Mouse (Mus musculus) cortical plate, adult 2 months (tissue): ENCODE measurements around the gene Kcnip2. TPM values are rescaled to one million over a fixed set of nuclear protein-coding genes. Genes with fewer than 3 reads are reported as not detected.
A peak's percentile ranks its signal among the peaks of the same experiment; 100 is the strongest.

Source experiments
- H3K27ac ChIP-seq: fragments of 200-500 bp; 2 replicates; pipeline ENCODE4 v1.5.1; 2012; ENCODE audit warnings: low read length, control low read depth, inconsistent platforms; ENCODE audit not compliant: insufficient read depth
- H3K4me1 ChIP-seq: fragments of 200-500 bp; 2 replicates; pipeline ENCODE4 v1.6.1; 2011; ENCODE audit warnings: low read length; ENCODE audit not compliant: control insufficient read depth, insufficient read depth
- H3K4me3 ChIP-seq: fragments of 200-500 bp; 2 replicates; pipeline ENCODE4 v1.5.1; 2011; ENCODE audit warnings: mild to moderate bottlenecking, low read length, control low read depth; ENCODE audit not compliant: insufficient read depth
- CTCF ChIP-seq: fragments of 200-500 bp; IDR thresholded peaks from 2 replicates; pipeline ENCODE4 v1.5.1; 2011; ENCODE audit warnings: mild to moderate bottlenecking, control low read depth, low read length; ENCODE audit not compliant: insufficient read depth; ENCODE audit errors: extremely low read depth
- POLR2A ChIP-seq: fragments of 200-500 bp; IDR thresholded peaks from 2 replicates; pipeline ENCODE4 v1.6.1; 2011; ENCODE audit warnings: mild to moderate bottlenecking, low read length, control low read depth; ENCODE audit not compliant: insufficient read depth; ENCODE audit errors: extremely low read depth
- polyA plus RNA-seq: library from polyadenylated mRNA; depleted of rRNA; stranded (reverse); fragments of >200 nt; gene quantifications from 2 replicates; pipeline ENCODE4 v1.2.3, GENCODE M21; 2012

Kcnip2 gene
- polyA plus RNA-seq, 1 experiment: 181 TPM

DNA sequence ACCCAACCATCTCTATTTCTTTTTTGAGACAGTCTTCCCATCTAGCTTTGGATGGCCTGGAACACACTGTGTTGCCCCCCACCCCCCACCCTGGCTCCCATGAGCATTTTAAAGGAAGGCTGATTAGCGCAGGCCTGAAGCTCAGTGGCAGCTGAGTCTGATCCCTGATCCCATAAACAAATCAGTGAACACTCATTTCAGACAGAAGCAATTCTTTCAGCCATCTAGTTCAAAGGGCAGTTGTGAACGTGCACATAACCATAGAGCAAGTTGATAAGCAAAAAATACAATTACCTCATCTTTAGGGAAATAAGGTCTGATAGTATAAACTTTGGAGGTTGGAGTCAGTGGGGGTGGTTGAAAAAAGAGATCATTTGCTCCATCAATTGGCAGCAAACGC, 55.1 kb downstream of the Kcnip2 start:
- H3K4me3 ChIP-seq: no peak overlapping the region
- TF ChIP-seq POLR2A (no peak), CTCF (no peak)

DNA sequence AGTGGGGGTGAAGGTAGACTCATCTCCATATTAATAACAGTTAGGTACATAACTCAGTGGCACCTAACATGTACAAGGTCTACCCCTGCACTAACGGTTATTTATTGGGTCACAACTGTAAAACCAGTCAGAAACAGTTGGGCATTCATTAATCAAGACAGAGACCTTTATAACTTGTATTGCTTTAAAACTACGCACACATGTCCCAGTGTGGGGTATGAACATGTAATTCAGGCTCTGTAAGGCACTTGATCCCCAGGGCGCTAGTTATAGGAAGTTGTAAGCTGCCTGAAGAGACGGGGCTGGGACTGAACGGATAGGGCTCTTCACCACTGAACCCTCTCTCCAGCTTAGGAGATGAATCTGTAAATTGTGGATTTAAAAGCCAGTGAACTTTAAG, 57.2 kb downstream of the Kcnip2 start:
- Histone ChIP-seq H3K4me1 (no peaks in the 10 kb centered on the region), H3K27ac (no peak overlapping the region), H3K4me3 (no peak overlapping the region)
- no peak for TF ChIP-seq POLR2A
- no peak for TF ChIP-seq CTCF

More for the DNA sequence above, 55.1 kb downstream of the Kcnip2 start:
- Histone ChIP-seq H3K4me1 (no peaks in the 10 kb centered on the region), H3K27ac (no peak overlapping the region)

DNA sequence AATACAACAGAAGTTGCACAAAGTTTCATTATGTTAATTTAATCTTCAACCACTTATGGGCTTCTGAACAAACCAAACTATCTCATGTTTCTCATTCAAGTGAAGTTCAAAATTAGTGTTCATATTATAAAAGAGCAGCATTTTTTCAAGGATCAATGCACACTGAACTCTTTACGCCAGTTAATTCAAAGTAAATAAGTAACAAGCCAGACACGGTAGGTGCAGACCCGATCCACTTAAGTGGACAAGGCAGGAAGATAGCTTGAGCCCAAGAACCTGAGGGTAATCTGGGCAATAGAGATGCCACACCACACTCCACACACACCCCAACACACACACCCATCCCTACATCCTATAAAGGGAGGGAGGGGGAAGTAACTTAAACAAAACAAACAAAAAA, 62.3 kb downstream of the Kcnip2 start:
- Histone ChIP-seq H3K4me1 (0 out of 2 replicates have a peak, but pooled peaks cover 2% of the 10 kb centered on the region), H3K4me3 (no peak overlapping the region), H3K27ac (no peak overlapping the region)
- TF ChIP-seq CTCF (no peak), POLR2A (no peak)

DNA sequence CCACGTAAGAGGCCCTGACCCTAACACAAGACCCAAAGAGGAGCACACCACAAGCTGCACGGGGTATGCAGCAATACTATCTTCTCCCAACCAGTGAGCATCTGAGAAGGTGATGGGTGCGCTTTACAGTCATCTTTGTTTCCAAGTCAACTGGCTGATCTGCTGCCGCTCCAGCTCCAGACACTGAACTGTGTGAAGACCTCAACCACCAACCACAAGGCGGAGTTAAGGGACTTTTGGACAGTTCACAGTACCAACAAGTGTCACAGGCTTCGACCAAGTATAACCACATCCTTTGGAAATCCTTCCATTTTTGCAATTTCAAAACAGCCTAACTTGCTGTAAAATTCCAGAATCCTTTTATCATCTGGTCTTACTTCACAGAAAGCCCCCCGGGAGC, 64.0 kb downstream of the Kcnip2 start:
- no peak overlapping the region for H3K4me3 ChIP-seq
- no peak overlapping the region for H3K27ac ChIP-seq
- no peak for TF ChIP-seq POLR2A
- no peak for TF ChIP-seq CTCF
- 0 out of 2 replicates have a peak, but pooled peaks cover 2% of the 10 kb centered on the region for H3K4me1 ChIP-seq

DNA sequence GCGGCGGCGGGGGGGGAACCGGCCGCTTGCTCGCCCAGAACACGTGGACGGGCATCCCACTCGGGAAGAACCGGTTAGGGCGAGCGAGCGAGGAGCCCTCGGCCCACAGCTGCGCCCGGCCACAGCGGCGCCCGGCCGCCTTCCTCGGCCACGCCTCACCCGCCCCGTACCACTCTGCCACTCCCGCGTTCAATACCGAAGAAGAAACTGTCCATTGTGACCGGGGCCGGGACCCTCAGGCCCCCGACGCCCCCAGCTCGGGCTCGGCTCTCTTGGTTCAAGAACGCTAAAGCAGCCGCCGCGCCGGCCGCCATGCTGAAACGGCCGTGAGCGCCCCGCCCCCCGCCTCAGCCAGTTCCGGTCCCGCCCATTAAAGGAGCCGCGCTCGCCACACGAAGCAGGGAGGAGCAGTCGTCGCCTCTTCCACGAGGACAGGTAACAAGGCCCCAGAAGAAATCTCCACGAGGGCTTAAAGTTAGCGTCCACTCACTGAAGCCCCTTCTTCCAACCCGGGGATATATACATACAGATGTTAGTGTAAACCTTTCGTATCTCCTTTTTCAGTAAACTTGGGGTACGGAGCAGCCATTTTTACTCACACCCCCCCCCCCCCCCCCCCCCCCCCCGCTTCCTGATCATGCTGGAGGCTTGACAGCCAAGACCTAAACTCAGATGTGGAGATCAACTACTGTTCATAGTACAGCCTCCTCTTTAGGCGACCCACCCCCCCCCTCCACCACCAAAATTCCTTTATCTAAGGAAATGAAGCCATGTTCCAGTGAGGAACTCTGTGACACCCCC, 66.4 kb downstream of the Kcnip2 start, which contains the start of gene Npm3:
Gene Npm3 (minus strand): TSS at position 349 of the 801 bp plus-strand sequence.
- Histone ChIP-seq H3K4me1 (0 out of 2 replicates have a peak, but pooled peaks cover 2% of the 10 kb centered on the region), H3K27ac (no peak within 1 kb of the TSS), H3K4me3 (peak within 1 kb of the TSS; percentile 57)
- TF ChIP-seq CTCF (no peak), POLR2A (no peak)

DNA sequence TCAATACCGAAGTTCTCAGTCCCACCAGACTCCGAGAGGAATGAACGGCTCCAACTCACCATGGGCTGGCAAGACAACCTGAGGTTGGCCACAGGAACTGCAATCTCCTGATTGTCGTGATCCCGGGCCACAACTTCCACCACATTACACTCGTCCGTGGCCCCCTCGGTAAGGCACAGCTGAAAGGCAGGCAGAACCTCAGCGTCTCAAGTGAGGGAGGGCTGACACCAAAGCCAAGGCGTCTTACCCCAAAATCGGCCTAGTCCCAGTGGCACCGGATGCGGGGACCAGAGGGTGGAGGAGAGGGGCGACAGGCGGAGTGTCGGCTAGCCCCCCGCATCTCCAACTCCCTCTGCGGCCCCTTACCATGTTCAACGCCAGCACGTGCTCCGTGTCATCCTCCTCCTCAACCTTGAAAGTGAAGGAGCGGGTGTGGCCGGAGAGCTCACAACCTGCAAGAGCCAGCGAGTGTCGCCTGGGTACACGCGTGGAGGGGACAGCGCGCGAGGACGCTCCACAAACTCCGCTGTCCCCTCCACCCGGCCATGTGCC, 67.1 kb downstream of the Kcnip2 start:
- no peak for TF ChIP-seq CTCF
- TF ChIP-seq POLR2A: no peak
- Histone ChIP-seq H3K4me3 (peak overlapping the region; percentile 57), H3K4me1 (0 out of 2 replicates have a peak, but pooled peaks cover 2% of the 10 kb centered on the region), H3K27ac (no peak overlapping the region)

DNA sequence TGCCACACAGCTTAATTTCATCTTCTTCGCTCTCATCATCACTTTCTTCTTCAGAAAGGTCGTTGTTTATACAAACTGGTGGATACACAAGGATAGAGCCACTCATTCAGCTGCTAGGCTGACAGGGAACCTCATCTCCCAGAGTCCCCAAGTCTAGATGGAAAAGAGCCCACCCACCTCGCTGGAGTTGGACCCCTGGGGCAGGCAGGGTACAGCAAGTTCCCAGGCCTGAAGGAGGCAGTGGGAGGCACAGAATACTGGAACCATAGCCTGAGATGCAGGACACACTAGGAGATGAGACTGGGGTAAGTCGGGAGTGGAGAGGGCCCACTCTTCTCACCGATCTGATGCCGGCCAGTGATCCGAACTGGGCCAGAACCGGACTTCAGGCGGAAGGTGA, 67.7 kb downstream of the Kcnip2 start:
- TF ChIP-seq CTCF: no peak
- no peak for TF ChIP-seq POLR2A
- Histone ChIP-seq H3K27ac (no peak overlapping the region), H3K4me3 (peak overlapping the region; percentile 57; the same call in 1 of the 2 replicates), H3K4me1 (0 out of 2 replicates have a peak, but pooled peaks cover 2% of the 10 kb centered on the region)

DNA sequence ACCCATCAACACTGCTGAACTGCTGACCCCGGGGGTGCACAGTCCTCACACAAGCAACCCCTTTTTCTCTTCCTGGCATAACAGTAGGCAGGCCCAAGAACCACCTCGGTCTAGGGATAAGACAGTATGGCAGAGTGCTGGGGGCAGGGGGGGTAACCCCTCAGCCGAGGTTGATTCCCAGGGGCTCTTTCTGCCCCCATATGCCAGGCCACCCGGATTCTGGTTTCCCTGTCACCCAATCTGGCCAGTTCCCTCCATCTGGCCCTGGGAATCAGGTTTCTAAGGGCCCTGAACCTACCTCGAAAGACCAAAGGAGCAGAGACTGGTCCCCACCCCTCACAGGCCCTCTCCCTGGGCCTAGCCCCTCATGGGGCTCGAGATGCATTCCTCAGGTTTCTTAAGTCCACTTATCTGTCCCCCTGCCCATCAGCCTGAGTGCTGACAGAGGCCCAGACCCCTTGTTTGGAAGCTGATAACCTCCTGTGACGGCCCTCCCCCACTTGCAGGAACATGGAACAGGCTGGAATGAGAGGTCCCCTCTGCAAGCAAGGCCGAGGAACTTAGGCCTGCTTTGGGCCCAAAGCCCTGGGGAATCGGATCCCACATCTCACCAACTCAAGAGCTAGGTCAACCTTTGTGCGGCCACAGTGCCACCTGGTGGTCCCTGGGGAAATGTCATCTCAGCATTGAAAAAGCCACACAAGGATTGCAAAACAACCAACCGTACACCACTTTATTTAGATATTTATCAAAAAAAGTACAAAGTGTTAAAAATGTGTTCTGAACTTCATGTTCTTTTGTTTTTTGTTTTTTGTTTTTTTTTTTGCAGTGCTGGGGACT, 68.6 kb downstream of the Kcnip2 start:
- H3K4me3 ChIP-seq: no peak overlapping the region
- no peak for TF ChIP-seq POLR2A
- peak; percentile 90 for TF ChIP-seq CTCF
- H3K27ac ChIP-seq: no peak overlapping the region
- 0 out of 2 replicates have a peak, but pooled peaks cover 2% of the 10 kb centered on the region for H3K4me1 ChIP-seq

DNA sequence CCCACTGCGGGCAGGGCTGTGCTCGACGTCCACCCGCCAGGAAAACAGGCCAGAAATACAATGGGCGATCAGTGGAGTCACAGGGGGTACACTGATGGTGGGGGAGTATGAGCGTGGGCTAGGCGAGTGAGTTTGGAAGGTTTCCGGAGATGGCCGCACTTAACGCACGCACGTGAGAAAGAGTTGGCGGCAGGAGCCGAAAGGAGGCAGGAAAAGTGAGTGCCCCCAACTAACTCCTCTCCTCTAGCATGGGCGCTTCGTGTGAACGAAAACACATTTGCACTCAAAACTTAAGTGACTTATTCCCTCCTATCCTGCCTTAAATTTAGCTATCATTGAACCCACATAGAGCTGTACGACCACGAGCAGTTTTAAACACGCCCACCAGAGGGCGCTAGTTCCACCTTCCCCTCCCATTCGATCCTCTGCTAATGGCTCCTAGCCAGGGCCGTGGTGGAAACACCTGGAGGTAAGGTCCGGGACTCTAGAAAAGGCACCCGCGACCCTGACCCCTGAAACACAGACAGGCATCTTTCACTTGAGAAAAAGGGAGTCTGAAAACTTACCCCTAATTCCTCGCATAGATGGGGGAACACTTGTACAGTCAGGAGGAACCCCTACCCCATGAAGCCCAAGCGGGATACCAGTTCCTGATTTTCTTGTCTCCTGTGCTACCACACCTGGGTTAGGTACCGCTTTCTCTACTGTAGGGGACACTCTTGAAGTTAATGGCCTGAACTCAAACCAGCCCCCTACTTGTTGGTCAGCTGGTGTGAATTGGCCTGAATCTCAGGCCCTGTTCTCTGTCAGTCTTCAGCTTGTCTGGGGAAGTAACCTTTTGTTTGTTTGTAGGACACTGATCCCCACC, 69.5 kb downstream of the Kcnip2 start:
- Histone ChIP-seq H3K4me3 (no peak overlapping the region), H3K4me1 (0 out of 2 replicates have a peak, but pooled peaks cover 2% of the 10 kb centered on the region), H3K27ac (no peak overlapping the region)
- peak; percentile 81 for TF ChIP-seq CTCF
- TF ChIP-seq POLR2A: no peak
